Mouse (Mus musculus): ENCODE measurements around the gene Stx16. TPM values are rescaled to one million over a fixed set of nuclear protein-coding genes. Genes with fewer than 3 reads are reported as not detected.

Gene Stx16
- polyA plus RNA-seq, 1 experiment from 2014 or later = 12.3 TPM

DNA sequence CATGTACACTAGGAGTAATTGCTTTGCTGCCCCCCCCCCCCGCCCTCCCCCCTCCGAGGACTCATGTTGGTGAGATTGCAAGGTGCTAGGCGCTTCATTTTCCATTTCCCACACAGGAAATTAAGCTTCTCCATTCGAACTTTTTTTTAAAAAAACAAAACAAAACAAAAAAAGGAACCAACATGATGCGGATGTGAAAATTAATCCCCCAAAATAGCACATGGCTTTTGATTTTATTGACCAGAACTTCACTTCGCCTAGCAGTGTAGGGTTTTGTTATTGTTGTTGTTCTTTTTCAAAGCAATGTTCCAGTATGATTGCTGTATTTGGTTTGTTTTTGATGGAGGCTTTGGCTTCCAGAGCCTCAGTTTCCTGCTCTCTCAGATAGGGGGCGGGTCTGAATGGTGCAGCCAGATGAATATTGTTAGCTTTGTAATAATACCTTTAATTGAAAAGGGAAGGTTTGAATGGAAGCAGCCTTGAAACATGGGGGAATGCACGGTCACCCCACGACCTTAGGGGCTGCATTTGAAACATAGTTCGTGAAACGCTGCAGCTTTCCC is 1.7 kb downstream of the Stx16 start:
- H3K9ac ChIP-seq (replicated peaks) = peak overlapping the region; percentile 62
- no peak for ATAC-seq (ENCODE audit: low FRiP score, low read depth)
- peak overlapping the region; percentile 85 for H3K27ac ChIP-seq (replicated peaks)
- 6% methylated on average over 11 of the region's 11 CpGs for WGBS
- H3K4me3 ChIP-seq = peak overlapping the region; percentile 78
- H3K27me3 ChIP-seq = no peaks in the 10 kb centered on the region
- peaks cover 36% of the 10 kb centered on the region for H3K4me1 ChIP-seq
- H3K4me2 ChIP-seq (replicated peaks) = peak overlapping the region; percentile 87
- H3K36me3 ChIP-seq = no peaks in the 10 kb centered on the region
- H3K9me3 ChIP-seq = no peaks in the 10 kb centered on the region

DNA sequence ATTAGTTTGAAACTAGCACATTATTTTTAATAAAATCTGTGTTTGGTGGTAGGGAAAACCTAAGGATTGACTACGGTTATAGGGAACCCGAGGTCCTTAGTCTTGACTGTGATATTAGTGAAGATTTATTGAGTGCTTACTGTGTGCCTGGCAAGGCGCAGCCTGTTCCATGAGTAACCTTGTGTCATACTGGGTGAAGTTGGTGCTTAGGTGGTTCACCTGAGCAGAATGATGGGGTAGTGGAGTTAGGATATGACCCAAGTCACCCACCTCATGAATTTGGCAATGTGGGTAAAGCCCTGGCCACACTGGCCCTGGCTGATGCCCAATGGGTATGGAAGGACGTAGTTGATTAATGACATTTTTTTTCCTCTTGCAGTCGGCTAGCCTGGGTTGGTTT is 5.7 kb downstream of the Stx16 start:
- H3K27ac ChIP-seq (replicated peaks) = no peak overlapping the region
- H3K4me1 ChIP-seq = peaks cover 20% of the 10 kb centered on the region
- H3K27me3 ChIP-seq = no peaks in the 10 kb centered on the region
- 88% methylated on average over 5 of the region's 5 CpGs for WGBS
- no peak overlapping the region for H3K4me3 ChIP-seq
- no peak for ATAC-seq (ENCODE audit: low FRiP score, low read depth)
- no peak overlapping the region for H3K9ac ChIP-seq (replicated peaks)
- H3K4me2 ChIP-seq (replicated peaks) = no peak overlapping the region
- H3K36me3 ChIP-seq = no peaks in the 10 kb centered on the region
- H3K9me3 ChIP-seq = no peaks in the 10 kb centered on the region

- Histone ChIP-seq H3K27me3 (no peaks in the 10 kb centered on the region), H3K4me2 (replicated peaks) (no peak overlapping the region), H3K9me3 (no peaks in the 10 kb centered on the region), H3K9ac (replicated peaks) (no peak overlapping the region), H3K27ac (replicated peaks) (no peak overlapping the region), H3K4me3 (no peak overlapping the region), H3K4me1 (peaks cover 14% of the 10 kb centered on the region), H3K36me3 (no peaks in the 10 kb centered on the region)
- WGBS = 73% methylated on average over 3 of the region's 3 CpGs
- ATAC-seq (ENCODE audit: low FRiP score, low read depth) = no peak
Measured at GRCm38 (mm10) chr2:174082380-174082918, 6.3 kb downstream of the Stx16 start.

GRCm38 (mm10) chr2:174095086-174095485 is 19.0 kb downstream of the Stx16 start:
- no peak for ATAC-seq (ENCODE audit: low FRiP score, low read depth)
- H3K4me1 ChIP-seq = no peaks in the 10 kb centered on the region
- H3K27ac ChIP-seq (replicated peaks) = no peak overlapping the region
- no peaks in the 10 kb centered on the region for H3K27me3 ChIP-seq
- no peak overlapping the region for H3K4me2 ChIP-seq (replicated peaks)
- H3K4me3 ChIP-seq = no peak overlapping the region
- no peak overlapping the region for H3K9ac ChIP-seq (replicated peaks)
- H3K9me3 ChIP-seq = no peaks in the 10 kb centered on the region
- 96% methylated on average over 3 of the region's 3 CpGs for WGBS
- peaks cover 43% of the 10 kb centered on the region for H3K36me3 ChIP-seq

- WGBS = 69% methylated on average over 7 of the region's 7 CpGs
- Histone ChIP-seq H3K4me2 (replicated peaks) (no peak overlapping the region), H3K27ac (replicated peaks) (no peak overlapping the region), H3K4me3 (no peak overlapping the region), H3K36me3 (0 out of 2 replicates have a peak, but pooled peaks cover 7% of the 10 kb centered on the region), H3K4me1 (no peaks in the 10 kb centered on the region), H3K27me3 (no peaks in the 10 kb centered on the region), H3K9ac (replicated peaks) (no peak overlapping the region), H3K9me3 (no peaks in the 10 kb centered on the region)
- no peak for ATAC-seq (ENCODE audit: low FRiP score, low read depth)
Measured at GRCm38 (mm10) chr2:174102399-174102798, 26.3 kb downstream of the Stx16 start.

DNA sequence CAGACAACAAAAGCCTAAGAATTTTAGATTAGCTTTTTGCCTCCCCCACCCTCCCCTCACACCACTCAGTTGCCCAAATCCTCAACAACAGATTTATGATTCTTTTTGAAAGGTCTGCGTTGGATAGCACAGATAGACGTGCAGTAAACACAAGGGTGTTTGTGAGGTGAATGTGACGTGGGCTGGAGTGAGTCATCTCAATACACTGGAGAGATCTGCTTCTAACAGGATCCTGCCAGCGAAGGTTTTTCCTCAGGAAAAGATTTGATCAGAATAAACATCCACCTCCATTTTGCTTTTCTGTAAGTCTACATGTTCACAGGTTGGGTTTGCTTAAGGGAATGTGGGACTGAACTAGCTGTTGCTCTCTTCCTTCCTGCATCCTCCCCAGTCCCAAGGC is 27.4 kb downstream of the Stx16 start:
- H3K4me3 ChIP-seq = no peak overlapping the region
- WGBS = 91% methylated on average over 4 of the region's 4 CpGs
- ATAC-seq (ENCODE audit: low FRiP score, low read depth) = no peak
- no peaks in the 10 kb centered on the region for H3K9me3 ChIP-seq
- no peaks in the 10 kb centered on the region for H3K36me3 ChIP-seq
- no peak overlapping the region for H3K9ac ChIP-seq (replicated peaks)
- H3K4me1 ChIP-seq = no peaks in the 10 kb centered on the region
- H3K27me3 ChIP-seq = no peaks in the 10 kb centered on the region
- H3K4me2 ChIP-seq (replicated peaks) = no peak overlapping the region
- no peak overlapping the region for H3K27ac ChIP-seq (replicated peaks)

- 91% methylated on average over 3 of the region's 3 CpGs for WGBS
- no peak for ATAC-seq (ENCODE audit: low FRiP score, low read depth)
- H3K27me3 ChIP-seq = no peaks in the 10 kb centered on the region
Measured at GRCm38 (mm10) chr2:174107375-174107774, 31.3 kb downstream of the Stx16 start.

GRCm38 (mm10) chr2:174109991-174110782 is 34.1 kb downstream of the Stx16 start, which contains the start of gene Npepl1:
Gene Npepl1, plus strand, starts transcription at chr2:174110349.
- ATAC-seq (ENCODE audit: low FRiP score, low read depth) = peak; percentile 90
- Histone ChIP-seq H3K4me3 (peak within 1 kb of the TSS; percentile 53), H3K27ac (replicated peaks) (peak within 1 kb of the TSS; percentile 52), H3K9me3 (no peaks in the 10 kb centered on the region), H3K4me2 (replicated peaks) (peak within 1 kb of the TSS; percentile 83), H3K27me3 (no peaks in the 10 kb centered on the region), H3K4me1 (peaks cover 11% of the 10 kb centered on the region), H3K9ac (replicated peaks) (peak within 1 kb of the TSS; percentile 86), H3K36me3 (peaks cover 4% of the 10 kb centered on the region; the same call in 1 of the 2 replicates)
- WGBS = 2% methylated on average over 87 of the region's 90 CpGs

More at GRCm38 (mm10) chr2:174107375-174107774, 31.3 kb downstream of the Stx16 start:
- Histone ChIP-seq H3K27ac (replicated peaks) (no peak overlapping the region), H3K4me3 (no peak overlapping the region), H3K36me3 (no peaks in the 10 kb centered on the region), H3K4me1 (peaks cover 11% of the 10 kb centered on the region), H3K9ac (replicated peaks) (no peak overlapping the region), H3K9me3 (no peaks in the 10 kb centered on the region), H3K4me2 (replicated peaks) (no peak overlapping the region)

- ATAC-seq (ENCODE audit: low FRiP score, low read depth) = peak; percentile 10
- Histone ChIP-seq H3K9ac (replicated peaks) (peak overlapping the region; percentile 86), H3K9me3 (no peaks in the 10 kb centered on the region), H3K27ac (replicated peaks) (peak overlapping the region; percentile 52), H3K4me2 (replicated peaks) (peak overlapping the region; percentile 83), H3K36me3 (peaks cover 4% of the 10 kb centered on the region; the same call in 1 of the 2 replicates), H3K4me1 (peaks cover 11% of the 10 kb centered on the region), H3K4me3 (peak overlapping the region; percentile 53), H3K27me3 (no peaks in the 10 kb centered on the region)
- 57% methylated on average over 33 of the region's 33 CpGs for WGBS
Measured at GRCm38 (mm10) chr2:174110783-174111549, 34.9 kb downstream of the Stx16 start.

- no peak overlapping the region for H3K9ac ChIP-seq (replicated peaks)
- no peak overlapping the region for H3K4me2 ChIP-seq (replicated peaks)
- ATAC-seq (ENCODE audit: low FRiP score, low read depth) = no peak
- no peaks in the 10 kb centered on the region for H3K9me3 ChIP-seq
- no peak overlapping the region for H3K27ac ChIP-seq (replicated peaks)
- peaks cover 4% of the 10 kb centered on the region; the same call in 1 of the 2 replicates for H3K36me3 ChIP-seq
- 89% methylated on average over 18 of the region's 18 CpGs for WGBS
- no peaks in the 10 kb centered on the region for H3K27me3 ChIP-seq
- no peak overlapping the region for H3K4me3 ChIP-seq
- peaks cover 11% of the 10 kb centered on the region for H3K4me1 ChIP-seq
Measured at GRCm38 (mm10) chr2:174112931-174113330, 36.8 kb downstream of the Stx16 start.

GRCm38 (mm10) chr2:174114148-174114864 is 38.2 kb downstream of the Stx16 start:
- H3K27me3 ChIP-seq = no peaks in the 10 kb centered on the region
- no peaks in the 10 kb centered on the region for H3K9me3 ChIP-seq
- no peak overlapping the region for H3K4me3 ChIP-seq
- no peak for ATAC-seq (ENCODE audit: low FRiP score, low read depth)
- WGBS = 95% methylated on average over 12 of the region's 12 CpGs
- peaks cover 11% of the 10 kb centered on the region for H3K4me1 ChIP-seq
- H3K9ac ChIP-seq (replicated peaks) = no peak overlapping the region
- no peak overlapping the region for H3K4me2 ChIP-seq (replicated peaks)
- H3K27ac ChIP-seq (replicated peaks) = no peak overlapping the region
- H3K36me3 ChIP-seq = peaks cover 4% of the 10 kb centered on the region; the same call in 1 of the 2 replicates
